Mouse (Mus musculus) CH12.LX (cell line): ENCODE results near the gene Gm2a. TPM values are rescaled to one million over a fixed set of nuclear protein-coding genes. Genes with fewer than 3 reads are reported as not detected.

ENCODE experiments used
- DNase-seq: peaks from one replicate; pipeline ENCODE4 v3.0.0-alpha.2; 2013; ENCODE audit errors: extremely low read depth
- H3K27ac ChIP-seq: 2 replicates; pipeline ENCODE4 v1.5.1; 2012; ENCODE audit warnings: low read depth, mild to moderate bottlenecking, control low read depth, moderate library complexity; ENCODE audit not compliant: insufficient read depth
- H3K27me3 ChIP-seq: replicated peaks from 2 replicates; pipeline ENCODE3; 2012; ENCODE audit warnings: inconsistent platforms
- H3K36me3 ChIP-seq, 2 experiments: replicated peaks in 1 of 2; 2 replicates each; pipeline versions ENCODE3 to v1.6.1; 2012; ENCODE audit warnings: inconsistent platforms in 1 of 2, low read length in 1 of 2, mild to moderate bottlenecking in 1 of 2, mixed read lengths in 1 of 2, moderate library complexity in 1 of 2; ENCODE audit not compliant: control insufficient read depth in 1 of 2, insufficient read depth in 1 of 2
- H3K4me1 ChIP-seq, 2 experiments: 2 replicates each; pipeline ENCODE4 v1.6.1; 2012; ENCODE audit warnings: inconsistent platforms in 1 of 2, moderate library complexity in 1 of 2; ENCODE audit not compliant: insufficient read depth in 2 of 2, control insufficient read depth in 1 of 2
- H3K4me2 ChIP-seq: 2 replicates; pipeline ENCODE4 v1.6.1; 2012; ENCODE audit warnings: low read depth, mild to moderate bottlenecking, control low read depth; ENCODE audit not compliant: poor library complexity, insufficient read depth, severe bottlenecking
- H3K4me3 ChIP-seq, 3 experiments: fragments of 150-350 bp in 1 of 3; sonication (generic) in 1 of 3; replicated peaks in 1 of 3; 2 replicates each; pipeline versions ENCODE3 to v1.5.1; 2011 to 2012; ENCODE audit warnings: low read depth in 2 of 3, low read length in 2 of 3, mild to moderate bottlenecking in 2 of 3, moderate library complexity in 2 of 3, control low read depth in 1 of 3, improper control_type of control experiment in 1 of 3, inconsistent platforms in 1 of 3, mixed read lengths in 1 of 3; ENCODE audit not compliant: poor library complexity in 1 of 3
- H3K79me2 ChIP-seq: replicated peaks from 2 replicates; pipeline ENCODE4 v1.6.1; 2012; ENCODE audit warnings: mild to moderate bottlenecking, moderate library complexity; ENCODE audit not compliant: control insufficient read depth, poor library complexity, insufficient read depth, severe bottlenecking; ENCODE audit errors: extremely low read depth
- H3K9ac ChIP-seq: 2 replicates; pipeline ENCODE4 v1.6.1; 2012; ENCODE audit warnings: low read depth, mild to moderate bottlenecking, control low read depth, moderate library complexity; ENCODE audit not compliant: insufficient read depth
- H3K9me3 ChIP-seq: replicated peaks from 2 replicates; pipeline ENCODE3; 2012; ENCODE audit warnings: low read length, inconsistent platforms, mixed read lengths
- BHLHE40 ChIP-seq: IDR thresholded peaks from 2 replicates; pipeline ENCODE4 v1.6.1; 2011; ENCODE audit warnings: mild to moderate bottlenecking, low read depth, low read length, improper control_type of control experiment
- CHD2 ChIP-seq: IDR thresholded peaks from 2 replicates; pipeline ENCODE4 v1.6.1; 2011; ENCODE audit warnings: low read length, improper control_type of control experiment
- E2F4 ChIP-seq: IDR thresholded peaks from 2 replicates; pipeline ENCODE4 v1.6.1; 2011; ENCODE audit warnings: low read depth, low read length, improper control_type of control experiment; ENCODE audit not compliant: insufficient replicate concordance
- EP300 ChIP-seq: IDR thresholded peaks from 2 replicates; pipeline ENCODE4 v1.6.1; 2011; ENCODE audit warnings: low read length, improper control_type of control experiment
- HCFC1 ChIP-seq: IDR thresholded peaks from 2 replicates; pipeline ENCODE4 v1.6.1; 2012; ENCODE audit warnings: low read depth, mild to moderate bottlenecking, inconsistent platforms, low read length, improper control_type of control experiment
- JUND ChIP-seq: conservative IDR thresholded peaks from 2 replicates; pipeline ENCODE4 v1.6.1; 2011; ENCODE audit warnings: low read depth, low read length, improper control_type of control experiment
- MAX ChIP-seq: IDR thresholded peaks from 2 replicates; pipeline ENCODE4 v1.6.1; 2011; ENCODE audit warnings: low read length, improper control_type of control experiment
- MEF2A ChIP-seq: IDR thresholded peaks from 2 replicates; pipeline ENCODE4 v1.6.1; 2014; ENCODE audit warnings: low read depth, mild to moderate bottlenecking, inconsistent platforms, low read length, improper control_type of control experiment, borderline replicate concordance
- MYC ChIP-seq: IDR thresholded peaks from 2 replicates; pipeline ENCODE4 v1.6.1; 2011; ENCODE audit warnings: low read depth, mild to moderate bottlenecking, improper control_type of control experiment, low read length
- NRF1 ChIP-seq: IDR thresholded peaks from 2 replicates; pipeline ENCODE4 v1.6.1; 2014; ENCODE audit warnings: low read depth, mild to moderate bottlenecking, inconsistent platforms, low read length, improper control_type of control experiment, moderate library complexity
- PAX5 ChIP-seq: IDR thresholded peaks from 2 replicates; pipeline ENCODE4 v1.6.1; 2012; ENCODE audit warnings: low read length, inconsistent platforms, mixed read lengths
- POLR2A ChIP-seq: IDR thresholded peaks from 2 replicates; pipeline ENCODE4 v1.6.1; 2011; ENCODE audit warnings: low read depth, mild to moderate bottlenecking, improper control_type of control experiment, low read length
- POLR2AphosphoS2 ChIP-seq: IDR thresholded peaks from 2 replicates; pipeline ENCODE4 v1.6.1; 2011; ENCODE audit warnings: low read depth, low read length, improper control_type of control experiment
- SIN3A ChIP-seq: IDR thresholded peaks from 2 replicates; pipeline ENCODE4 v1.6.1; 2012; ENCODE audit warnings: low read length, improper control_type of control experiment, inconsistent platforms
- SMC3 ChIP-seq: IDR thresholded peaks from 2 replicates; pipeline ENCODE4 v1.6.1; 2011; ENCODE audit warnings: low read depth, low read length, improper control_type of control experiment
- USF1 ChIP-seq: IDR thresholded peaks from 2 replicates; pipeline ENCODE4 v1.6.1; 2014; ENCODE audit warnings: low read depth, mild to moderate bottlenecking, inconsistent platforms, low read length, improper control_type of control experiment
- USF2 ChIP-seq: conservative IDR thresholded peaks from 2 replicates; pipeline ENCODE4 v1.6.1; 2011; ENCODE audit warnings: low read depth, low read length, improper control_type of control experiment
- dilution Hi-C: fragments of 300-500 bp; cut with MboI; formaldehyde crosslinking; loops from 2 replicates; pipeline ENCODE4 v1.14.3; 2020; ENCODE audit warnings: low sequenced_read_pairs; ENCODE audit not compliant: extremely low pct_unique_long_range_greater_than_20kb, extremely low pct_ligation_motif_present
- in situ Hi-C: fragments of 300-500 bp; cut with MboI; formaldehyde crosslinking; loops from 3 replicates; pipeline ENCODE4 v1.14.3; 2019; ENCODE audit warnings: low sequenced_read_pairs, low pct_ligation_motif_present, low pct_unique_long_range_greater_than_20kb, mixed read lengths
- polyA plus RNA-seq: library from polyadenylated mRNA; unstranded; fragments of >175 nt; gene quantifications from 2 replicates; pipeline ENCODE4 v1.2.1, GENCODE M21; 2012; ENCODE audit warnings: low read depth; ENCODE audit not compliant: insufficient read length
- total RNA-seq, 2 experiments: library from RNA; depleted of rRNA; stranded (reverse); fragments of 300-350 nt in 1 of 2; fragments of >200 nt in 1 of 2; gene quantifications; 2 replicates each; pipeline ENCODE4 v1.2.3; 2012 to 2014

The Gm2a gene
- total and polyA plus RNA-seq, 3 experiments, result 10.0 to 26.5 (median 25.6) TPM

DNA sequence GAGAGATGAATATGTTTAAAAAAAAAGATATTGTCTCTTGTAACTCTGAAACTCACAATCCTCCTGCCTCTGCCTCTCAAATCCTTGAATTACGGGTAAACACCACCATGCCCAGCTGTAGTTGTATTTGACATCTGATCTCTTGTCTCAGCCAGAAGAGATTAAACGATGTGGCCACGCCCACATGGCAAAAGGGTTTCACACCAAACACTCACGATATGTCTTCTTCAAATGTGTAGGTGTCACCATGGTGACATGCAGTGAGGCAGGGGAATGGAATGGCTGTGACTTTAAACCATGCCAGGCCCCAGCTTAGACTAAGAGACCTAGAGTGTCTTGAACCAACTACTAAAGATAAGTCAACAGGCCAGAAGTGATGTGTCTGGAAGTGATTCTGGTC is 31.0 kb upstream of the Gm2a start:
- Histone ChIP-seq H3K79me2 (no peaks in the 10 kb centered on the region; the same call in 1 of the 2 replicates), H3K4me2 (no peak overlapping the region), H3K27ac (no peak overlapping the region), H3K9ac (no peak overlapping the region), H3K27me3 (no peaks in the 10 kb centered on the region), H3K4me1 (peaks cover 3 to 11% of the 10 kb centered on the region in 2 experiments), H3K9me3 (no peaks in the 10 kb centered on the region), H3K4me3 (no peak overlapping the region), H3K36me3 (no peaks in the 10 kb centered on the region)
- in situ Hi-C loops (no loop called here), dilution Hi-C loops (no loop called here)
- TF ChIP-seq POLR2A, result no peak
- no peak for TF ChIP-seq HCFC1
- TF ChIP-seq MEF2A, result no peak
- no peak for TF ChIP-seq CHD2
- no peak for TF ChIP-seq POLR2AphosphoS2
- no peak for TF ChIP-seq SMC3
- no peak for TF ChIP-seq JUND
- no peak for TF ChIP-seq MAX
- no peak for TF ChIP-seq PAX5
- TF ChIP-seq USF2, result no peak
- no peak for TF ChIP-seq NRF1
- TF ChIP-seq MYC, result no peak
- no peak for TF ChIP-seq EP300
- TF ChIP-seq SIN3A, result no peak
- no peak for TF ChIP-seq E2F4
- TF ChIP-seq USF1, result no peak
- no peak for TF ChIP-seq BHLHE40
- no peak for DNase-seq

DNA sequence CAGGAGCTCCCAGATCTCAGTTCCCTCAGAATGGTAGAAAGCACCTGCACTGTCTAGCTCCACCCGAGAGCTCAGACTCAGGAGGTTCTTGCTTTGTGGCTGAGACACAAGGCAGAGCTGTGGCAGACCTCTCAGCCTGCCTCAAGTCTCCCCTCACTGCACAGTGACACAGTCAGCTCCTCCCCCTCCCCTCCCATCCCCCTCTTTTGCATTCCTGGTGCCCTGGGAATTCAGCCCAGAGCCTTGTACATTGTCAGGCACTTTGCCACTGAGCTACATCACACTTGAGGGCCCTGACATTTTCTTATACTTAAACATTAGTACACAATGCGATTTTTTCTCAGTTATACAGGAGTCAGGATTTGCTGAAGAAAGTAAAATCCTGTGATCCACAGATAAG is 28.9 kb upstream of the Gm2a start:
- H3K9ac ChIP-seq, result no peak overlapping the region
- TF ChIP-seq HCFC1, result no peak
- TF ChIP-seq CHD2, result peak; percentile 36; the same call in 1 of the 2 replicates
- H3K36me3 ChIP-seq, result no peaks in the 10 kb centered on the region
- in situ Hi-C loops, result no loop called here
- no peaks in the 10 kb centered on the region for H3K27me3 ChIP-seq
- DNase-seq, result no peak
- H3K4me3 ChIP-seq, result no peak overlapping the region
- H3K4me1 ChIP-seq, result peaks cover 7 to 27% of the 10 kb centered on the region in 2 experiments
- no peak overlapping the region for H3K4me2 ChIP-seq
- no peaks in the 10 kb centered on the region for H3K79me2 ChIP-seq
- dilution Hi-C loops, result no loop called here
- no peak overlapping the region for H3K27ac ChIP-seq
- H3K9me3 ChIP-seq, result no peaks in the 10 kb centered on the region
